Mouse (Mus musculus): Measurements from ENCODE around the gene Klhdc1.

- TF ChIP-seq EP300 (IDR thresholded peaks at IDR 0.05; ENCODE audit: insufficient read depth, low read depth, low read length) (no peak), CTCF (IDR thresholded peaks at IDR 0.05) (no peak), POLR2A (IDR thresholded peaks at IDR 0.05; ENCODE audit: insufficient read depth, low read depth, low read length) (no peak)
Observed at GRCm38 (mm10) chr12:69197378-69198163, 43.4 kb upstream of the Klhdc1 start.
